Mouse (Mus musculus) stomach, embryonic 16.5 days (tissue): ENCODE measurements around the gene Spryd3. TPM values are rescaled to one million over a fixed set of nuclear protein-coding genes. Genes with fewer than 3 reads are reported as not detected.

Experiments
- ATAC-seq: fragments of 200-750 bp; cut with Nextera tagmentation; 2 replicates; pipeline ENCODE4 v1.8.0; 2017; ENCODE audit warnings: moderate number of reproducible peaks, moderate TSS enrichment; ENCODE audit not compliant: insufficient read depth, low FRiP score
- H3K27ac ChIP-seq: fragments of 300-500 bp; sonication (generic); 2 replicates; pipeline ENCODE4 v1.5.1; 2014; ENCODE audit warnings: low read length
- H3K27me3 ChIP-seq: fragments of 300-500 bp; sonication (generic); 2 replicates; pipeline ENCODE4 v1.6.1; 2014; ENCODE audit warnings: low read length, control low read depth, mixed read lengths; ENCODE audit not compliant: control insufficient read depth, insufficient read depth
- H3K36me3 ChIP-seq: fragments of 300-500 bp; sonication (generic); 2 replicates; pipeline ENCODE4 v1.6.1; 2014; ENCODE audit warnings: low read length; ENCODE audit not compliant: control insufficient read depth, insufficient read depth
- H3K4me1 ChIP-seq: fragments of 300-500 bp; sonication (generic); 2 replicates; pipeline ENCODE4 v1.6.1; 2014; ENCODE audit warnings: low read length, control low read depth, mixed read lengths; ENCODE audit not compliant: control insufficient read depth, insufficient read depth
- H3K4me2 ChIP-seq: fragments of 300-500 bp; sonication (generic); 2 replicates; pipeline ENCODE4 v1.6.1; 2014; ENCODE audit warnings: low read depth, low read length, mixed read lengths
- H3K4me3 ChIP-seq: fragments of 300-500 bp; sonication (generic); replicated peaks from 2 replicates; pipeline ENCODE4 v1.5.1; 2014; ENCODE audit warnings: mild to moderate bottlenecking, low read length
- H3K9ac ChIP-seq: fragments of 300-500 bp; sonication (generic); 2 replicates; pipeline ENCODE4 v1.6.1; 2014; ENCODE audit warnings: low read length
- H3K9me3 ChIP-seq: fragments of 300-500 bp; sonication (generic); replicated peaks from 2 replicates; pipeline ENCODE4 v1.6.1; 2016; ENCODE audit warnings: low read length, control low read depth; ENCODE audit not compliant: control insufficient read depth
- WGBS: fragments of 180-500 bp; shearing (Covaris S2); extraction: QIAGEN DNeasy Blood & Tissue Kit; methylation state at CpG from one replicate; pipeline ENCODE4 v1.1.7; 2014; 5-methylcytosine and 5-hydroxymethylcytosine counted together
- polyA plus RNA-seq: library from polyadenylated mRNA; unstranded; fragments of >200 nt; fragmentation: Nextera tagmentation; extraction: Ambion mirVana; gene quantifications from 2 replicates; pipeline ENCODE4 v1.2.1, GENCODE M21; 2015

Spryd3 gene
- polyA plus RNA-seq, 1 experiment from 2014 or later, result 29.2 TPM

DNA sequence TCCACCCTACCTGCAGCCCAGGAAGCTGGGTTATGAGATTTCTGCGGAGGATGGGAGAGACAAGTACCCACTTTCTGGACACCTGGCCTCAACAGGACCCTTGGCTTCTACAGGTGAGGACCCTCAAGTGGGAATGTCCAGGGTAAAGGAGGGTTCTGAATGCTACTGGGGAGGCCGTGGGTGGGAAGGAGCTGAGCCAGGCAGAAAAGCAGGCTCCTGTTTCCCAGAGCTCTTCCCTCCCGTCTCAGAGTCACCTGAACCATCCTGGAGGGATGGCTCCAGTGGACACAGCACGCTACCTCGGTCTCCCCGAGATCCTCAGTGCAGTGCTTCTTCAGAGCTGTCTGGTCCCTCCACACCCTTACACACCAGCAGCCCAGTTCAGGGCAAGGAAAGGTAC, 23.9 kb downstream of the Spryd3 start:
- Histone ChIP-seq H3K4me1 (peaks cover 25% of the 10 kb centered on the region), H3K4me2 (no peak overlapping the region), H3K27me3 (no peaks in the 10 kb centered on the region), H3K4me3 (no peak overlapping the region), H3K36me3 (peaks cover 7% of the 10 kb centered on the region), H3K27ac (no peak overlapping the region), H3K9ac (no peak overlapping the region), H3K9me3 (no peaks in the 10 kb centered on the region)
- no peak for ATAC-seq
- 91% methylated on average over 6 of the region's 6 CpGs for WGBS

DNA sequence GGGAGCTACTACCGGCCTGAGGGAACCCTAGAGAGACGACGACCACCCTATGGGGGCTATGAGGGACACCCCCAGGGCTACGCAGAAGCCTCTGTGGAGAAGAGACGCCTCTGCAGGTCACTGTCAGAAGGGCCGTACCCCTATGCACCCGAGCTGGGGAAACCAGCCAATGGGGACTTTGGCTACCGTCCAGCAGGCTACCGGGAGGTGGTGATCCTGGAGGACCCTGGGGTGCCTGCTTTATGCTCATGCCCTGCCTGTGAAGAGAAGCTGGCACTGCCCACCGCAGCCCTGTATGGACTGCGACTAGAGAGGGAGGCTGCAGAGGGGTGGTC, 24.6 kb downstream of the Spryd3 start:
- Histone ChIP-seq H3K9ac (no peak overlapping the region), H3K4me3 (no peak overlapping the region), H3K36me3 (peaks cover 7% of the 10 kb centered on the region), H3K27ac (no peak overlapping the region), H3K27me3 (no peaks in the 10 kb centered on the region), H3K4me2 (no peak overlapping the region), H3K4me1 (peaks cover 26% of the 10 kb centered on the region), H3K9me3 (no peaks in the 10 kb centered on the region)
- no peak for ATAC-seq
- WGBS, result 81% methylated on average over 11 of the region's 11 CpGs

DNA sequence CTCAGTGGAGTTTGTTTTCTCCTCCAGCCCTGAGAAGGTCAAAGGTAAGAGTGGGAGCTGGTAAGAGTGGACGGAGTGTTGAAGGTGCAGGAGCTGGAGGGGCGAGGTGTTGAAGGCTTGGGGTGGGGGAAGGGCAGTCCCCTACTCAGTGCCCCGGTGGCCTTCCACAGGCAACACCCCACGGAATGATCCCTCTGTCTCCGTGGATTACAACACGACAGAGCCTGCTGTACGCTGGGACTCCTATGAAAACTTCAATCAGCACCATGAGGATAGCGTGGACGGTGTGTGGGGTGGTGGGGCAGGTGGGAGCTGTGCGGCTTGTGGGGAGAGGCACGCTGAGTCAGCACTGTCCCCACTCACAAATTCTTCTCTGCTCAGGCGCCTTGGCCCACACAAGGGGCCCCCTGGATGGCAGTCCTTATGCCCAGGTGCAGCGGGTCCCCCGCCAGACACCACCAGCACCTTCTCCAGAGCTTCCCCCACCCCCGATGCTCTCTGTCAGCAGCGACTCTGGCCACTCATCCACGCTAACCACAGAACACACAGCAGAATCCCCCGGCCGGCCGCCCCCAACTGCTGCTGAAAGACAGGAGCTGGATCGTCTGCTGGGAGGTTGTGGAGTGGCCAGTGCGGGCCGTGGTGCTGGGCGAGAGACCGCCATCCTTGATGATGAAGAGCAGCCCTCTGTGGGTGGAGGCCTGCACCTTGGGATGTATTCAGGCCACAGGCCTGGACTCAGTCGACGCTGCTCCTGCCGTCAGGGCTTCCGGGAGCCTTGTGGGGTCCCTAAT, 25.1 kb downstream of the Spryd3 start:
- Histone ChIP-seq H3K4me3 (no peak overlapping the region), H3K27me3 (no peaks in the 10 kb centered on the region), H3K9me3 (no peaks in the 10 kb centered on the region), H3K9ac (no peak overlapping the region), H3K4me1 (peaks cover 30% of the 10 kb centered on the region), H3K36me3 (peaks cover 7% of the 10 kb centered on the region), H3K4me2 (no peak overlapping the region), H3K27ac (no peak overlapping the region)
- ATAC-seq, result no peak
- WGBS, result 72% methylated on average over 29 of the region's 29 CpGs

DNA sequence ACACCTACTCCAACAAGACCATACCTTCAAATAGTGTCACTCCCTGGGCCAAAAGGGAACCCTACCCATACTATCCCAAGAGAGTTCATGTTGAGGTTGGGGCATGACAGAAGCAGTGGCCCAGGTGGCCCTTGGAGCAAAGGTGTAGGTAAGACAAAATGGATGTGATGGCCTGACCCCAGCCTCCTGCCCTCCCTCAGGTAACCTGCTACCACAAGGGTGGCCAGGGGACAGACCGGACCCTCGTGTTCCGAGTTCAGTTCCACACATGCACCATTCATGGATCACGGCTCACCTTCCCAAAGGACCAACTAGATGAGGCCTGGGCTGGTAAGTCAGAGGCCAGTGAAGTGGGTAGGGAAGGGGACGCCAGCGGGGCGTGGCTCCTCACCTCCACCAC, 25.8 kb downstream of the Spryd3 start:
- Histone ChIP-seq H3K9me3 (no peaks in the 10 kb centered on the region), H3K4me2 (no peak overlapping the region), H3K4me1 (peaks cover 32% of the 10 kb centered on the region), H3K27ac (no peak overlapping the region), H3K4me3 (no peak overlapping the region), H3K9ac (no peak overlapping the region), H3K27me3 (no peaks in the 10 kb centered on the region), H3K36me3 (peaks cover 7% of the 10 kb centered on the region)
- ATAC-seq, result no peak
- WGBS, result 91% methylated on average over 7 of the region's 7 CpGs

DNA sequence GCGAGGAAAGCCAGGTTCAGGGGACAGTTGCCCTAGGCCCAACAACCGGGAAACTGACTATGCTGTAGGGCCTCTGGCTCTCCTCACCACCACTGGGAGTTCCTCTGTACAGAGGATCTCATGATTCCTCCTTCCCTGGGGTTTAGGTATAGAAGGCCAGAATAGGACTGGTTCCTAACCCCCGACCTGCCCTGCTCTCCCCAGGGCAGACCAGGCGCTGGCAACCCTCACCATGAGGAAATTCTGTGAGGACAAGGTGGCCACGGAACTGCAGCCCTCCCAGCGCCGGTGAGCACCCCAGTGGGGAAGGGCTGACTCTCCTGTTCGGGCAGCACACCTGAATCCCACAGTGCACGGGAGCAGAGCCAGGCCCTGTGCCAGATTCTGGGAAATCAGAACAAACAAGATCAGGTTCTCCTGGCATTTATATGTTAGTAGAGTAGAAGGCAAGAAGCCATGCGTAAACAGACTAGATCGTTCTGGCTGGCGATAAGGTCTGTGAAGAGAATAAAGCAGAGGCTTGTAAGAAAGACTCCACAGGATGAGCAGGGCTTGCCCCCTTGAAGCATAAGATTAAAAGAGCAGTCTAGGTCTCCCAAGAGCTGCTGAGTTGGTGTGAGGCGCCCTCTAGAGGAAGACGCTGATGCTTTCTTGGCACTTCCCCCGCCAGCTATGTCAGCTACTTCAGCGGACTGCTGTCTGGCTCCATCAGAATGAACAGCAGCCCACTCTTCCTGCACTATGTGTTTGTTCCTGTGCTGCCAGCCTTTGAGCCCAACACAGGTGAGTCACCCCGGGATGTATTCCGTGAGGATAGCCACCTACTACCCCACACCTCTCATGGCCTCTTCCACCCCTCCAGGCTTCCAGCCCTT, 27.1 kb downstream of the Spryd3 start:
- 0 out of 2 replicates have a peak overlapping the region, but pooled peaks have one; percentile 22 for H3K9ac ChIP-seq
- peaks cover 7% of the 10 kb centered on the region for H3K36me3 ChIP-seq
- no peaks in the 10 kb centered on the region for H3K9me3 ChIP-seq
- H3K4me3 ChIP-seq, result no peak overlapping the region
- no peak overlapping the region for H3K27ac ChIP-seq
- peak; percentile 19; the same call in 1 of the 2 replicates for ATAC-seq
- no peaks in the 10 kb centered on the region for H3K27me3 ChIP-seq
- WGBS, result 45% methylated on average over 18 of the region's 18 CpGs
- no peak overlapping the region for H3K4me2 ChIP-seq
- H3K4me1 ChIP-seq, result peaks cover 44% of the 10 kb centered on the region

DNA sequence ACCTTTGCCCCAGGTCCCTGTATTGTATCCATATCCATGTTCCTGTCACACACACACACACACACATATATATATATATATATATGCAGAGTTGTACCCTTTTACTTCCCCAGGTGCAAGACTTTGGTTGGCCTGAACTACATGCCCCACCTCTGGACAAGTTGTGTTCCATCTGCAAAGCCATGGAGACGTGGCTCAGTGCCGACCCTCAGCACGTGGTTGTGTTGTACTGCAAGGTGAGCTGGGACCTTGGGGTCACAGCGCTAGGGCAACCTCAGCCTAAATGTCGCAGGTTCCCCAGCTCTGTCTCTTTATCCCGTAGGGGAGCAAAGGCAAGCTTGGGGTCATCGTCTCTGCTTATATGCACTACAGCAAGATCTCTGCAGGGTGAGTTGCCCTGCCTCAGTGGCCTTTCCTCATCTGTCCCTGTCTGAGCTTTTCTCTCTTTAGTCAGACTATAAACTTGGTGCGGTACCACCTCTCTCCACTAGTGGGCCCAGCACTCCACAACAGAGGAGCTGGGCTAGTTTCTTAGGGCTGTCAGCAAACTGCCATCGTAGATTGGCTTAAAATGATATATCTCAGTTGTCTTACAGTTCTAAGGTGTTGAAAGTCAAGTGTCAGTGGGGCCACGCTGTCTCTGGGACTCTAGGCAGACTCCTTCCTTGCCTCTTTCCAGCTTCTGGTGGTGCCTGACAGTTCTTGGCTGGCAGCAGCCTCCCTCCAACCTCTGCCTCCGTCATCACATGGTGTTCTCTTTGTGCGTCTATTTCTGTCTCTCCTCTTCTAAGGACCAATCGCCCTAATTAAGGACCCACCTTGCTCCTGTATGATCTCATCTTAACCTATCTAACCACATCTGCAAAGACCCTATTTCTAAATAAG, 28.1 kb downstream of the Spryd3 start:
- H3K36me3 ChIP-seq, result peaks cover 5% of the 10 kb centered on the region
- no peaks in the 10 kb centered on the region for H3K27me3 ChIP-seq
- H3K4me3 ChIP-seq, result no peak overlapping the region
- peaks cover 54% of the 10 kb centered on the region for H3K4me1 ChIP-seq
- H3K4me2 ChIP-seq, result no peak overlapping the region
- H3K9me3 ChIP-seq, result no peaks in the 10 kb centered on the region
- H3K27ac ChIP-seq, result no peak overlapping the region
- WGBS, result 38% methylated on average over 13 of the region's 13 CpGs
- H3K9ac ChIP-seq, result no peak overlapping the region
- ATAC-seq, result no peak

DNA sequence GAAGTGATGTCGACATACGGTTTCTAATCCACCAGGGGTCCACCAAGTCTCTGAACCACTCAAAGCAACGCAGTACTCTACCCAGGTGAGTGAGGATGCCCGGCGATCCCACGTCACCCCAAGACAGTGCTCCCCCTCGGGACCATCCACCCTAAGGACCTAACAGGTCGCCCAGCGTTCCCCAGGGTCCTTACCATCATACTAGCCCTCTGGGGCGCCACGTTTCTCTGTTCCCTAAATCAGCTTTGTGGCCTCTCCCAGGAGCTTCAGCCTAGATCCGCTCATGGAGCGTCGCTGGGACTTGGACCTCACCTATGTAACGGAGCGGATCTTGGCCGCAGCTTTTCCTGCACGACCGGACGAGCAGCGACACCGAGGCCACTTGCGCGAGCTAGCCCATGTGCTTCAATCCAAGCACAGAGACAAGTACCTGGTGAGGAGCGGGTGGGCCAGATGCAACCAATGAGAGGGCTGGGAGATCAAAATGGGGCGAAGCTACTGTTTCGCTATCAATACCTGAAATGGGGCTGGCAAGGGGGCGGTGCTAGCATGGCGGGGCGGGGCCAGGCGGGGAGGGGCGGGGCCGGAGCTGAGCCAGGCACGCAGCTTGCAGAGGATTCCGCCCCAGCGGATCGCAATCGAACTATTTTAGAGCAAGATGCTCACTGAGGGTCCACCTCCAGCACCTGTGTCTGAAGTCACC, 29.1 kb downstream of the Spryd3 start:
- no peak overlapping the region for H3K27ac ChIP-seq
- 31% methylated on average over 38 of the region's 38 CpGs for WGBS
- no peaks in the 10 kb centered on the region for H3K9me3 ChIP-seq
- H3K36me3 ChIP-seq, result peaks cover 4% of the 10 kb centered on the region; the same call in 1 of the 2 replicates
- peak overlapping the region; percentile 51 for H3K4me2 ChIP-seq
- no peaks in the 10 kb centered on the region for H3K27me3 ChIP-seq
- no peak for ATAC-seq
- peak overlapping the region; percentile 37 for H3K4me3 ChIP-seq
- no peak overlapping the region for H3K9ac ChIP-seq
- peaks cover 64% of the 10 kb centered on the region for H3K4me1 ChIP-seq
